Mouse (Mus musculus) E14TG2a.4 (cell line): ENCODE measurements around the gene Cd3eap.
A peak's percentile ranks its signal among the peaks of the same experiment; 100 is the strongest.

ENCODE experiments used
- H3K27me3 ChIP-seq: 2 replicates; pipeline ENCODE4 v1.6.1; 2014; ENCODE audit warnings: low read length, control low read depth; ENCODE audit not compliant: insufficient read depth
- H3K36me3 ChIP-seq: 2 replicates; pipeline ENCODE4 v1.6.1; 2014; ENCODE audit warnings: low read length, control low read depth; ENCODE audit not compliant: insufficient read depth
- H3K4me1 ChIP-seq: replicated peaks from 2 replicates; pipeline ENCODE4 v1.6.1; 2014; ENCODE audit warnings: low read depth, low read length, control low read depth
- H3K4me3 ChIP-seq: replicated peaks from 2 replicates; pipeline ENCODE4 v1.5.1; 2014; ENCODE audit warnings: mild to moderate bottlenecking, low read length
- H3K9me3 ChIP-seq: 2 replicates; pipeline ENCODE4 v1.6.1; 2014; ENCODE audit warnings: low read length, control low read depth
- CTCF ChIP-seq: conservative IDR thresholded peaks from 2 replicates; pipeline ENCODE4 v1.5.1; 2014; ENCODE audit warnings: low read length
- NANOG ChIP-seq: IDR thresholded peaks from 2 replicates; pipeline ENCODE4 v1.6.1; 2014; ENCODE audit warnings: borderline replicate concordance, low read length, mixed read lengths
- POU5F1 ChIP-seq: IDR thresholded peaks from 2 replicates; pipeline ENCODE4 v1.6.1; 2014; ENCODE audit warnings: low read length, borderline replicate concordance

Gene Cd3eap

DNA sequence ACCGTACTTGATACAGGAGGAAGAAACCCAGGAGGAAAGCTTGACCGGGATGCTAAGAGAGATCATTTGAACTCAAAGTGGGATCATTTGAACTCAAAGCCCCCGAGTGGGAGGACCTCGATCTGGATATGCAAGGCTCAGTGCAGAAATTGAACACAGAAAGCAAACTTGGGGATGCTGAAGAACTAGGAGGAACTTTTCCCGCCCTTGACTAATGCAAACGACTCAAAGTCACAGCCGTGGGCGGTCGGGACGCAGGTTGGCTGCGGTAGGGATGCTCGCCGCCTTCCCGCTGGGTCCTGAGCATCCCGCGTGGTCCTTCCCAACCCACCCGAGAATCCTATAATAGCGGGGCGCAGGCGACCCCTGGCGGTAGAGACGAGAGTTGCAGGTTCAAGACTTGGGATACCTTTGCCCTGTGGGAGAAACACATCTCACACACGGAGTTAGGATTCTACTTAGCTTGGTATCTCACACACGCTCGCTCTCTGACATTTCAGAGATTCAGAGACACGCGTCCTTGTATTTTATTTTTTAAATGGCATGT, 16.7 kb downstream of the Cd3eap start:
- H3K9me3 ChIP-seq, result no peaks in the 10 kb centered on the region
- H3K4me3 ChIP-seq, result peak overlapping the region; percentile 76
- peaks cover 38% of the 10 kb centered on the region for H3K4me1 ChIP-seq
- TF ChIP-seq POU5F1 (no peak), NANOG (no peak), CTCF (no peak)
- H3K27me3 ChIP-seq, result peaks cover 22% of the 10 kb centered on the region
- no peaks in the 10 kb centered on the region for H3K36me3 ChIP-seq

- Histone ChIP-seq H3K36me3 (no peaks in the 10 kb centered on the region), H3K4me3 (peak overlapping the region; percentile 76), H3K9me3 (no peaks in the 10 kb centered on the region), H3K27me3 (peaks cover 22% of the 10 kb centered on the region), H3K4me1 (peaks cover 44% of the 10 kb centered on the region)
- TF ChIP-seq NANOG (no peak), POU5F1 (no peak), CTCF (no peak)
These were observed 17.4 kb downstream of the Cd3eap start for GRCm38 (mm10) chr7:19341761-19342409.

DNA sequence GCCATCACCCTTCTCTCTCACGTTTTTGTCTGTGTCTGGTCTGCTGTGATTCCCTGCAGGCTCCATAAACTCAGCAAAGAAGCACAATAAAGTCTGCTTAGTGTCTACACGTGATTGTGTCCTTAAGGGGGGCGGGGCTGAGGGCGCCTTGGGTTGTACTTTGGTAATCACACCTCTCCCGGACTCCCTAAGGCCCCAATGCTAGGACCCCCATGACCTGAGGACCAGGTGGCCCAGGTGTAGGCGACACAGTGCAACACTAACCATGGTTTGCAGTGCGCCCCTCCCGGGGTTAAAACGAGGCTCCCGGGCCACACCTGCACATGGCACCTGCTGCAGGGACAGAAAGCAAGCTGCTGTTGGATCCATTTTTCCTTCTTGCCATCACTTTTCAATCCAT, 18.0 kb downstream of the Cd3eap start:
- Histone ChIP-seq H3K4me1 (peaks cover 43% of the 10 kb centered on the region), H3K4me3 (peak overlapping the region; percentile 76), H3K36me3 (no peaks in the 10 kb centered on the region), H3K9me3 (no peaks in the 10 kb centered on the region), H3K27me3 (peaks cover 22% of the 10 kb centered on the region)
- TF ChIP-seq NANOG (no peak), POU5F1 (no peak), CTCF (no peak)

DNA sequence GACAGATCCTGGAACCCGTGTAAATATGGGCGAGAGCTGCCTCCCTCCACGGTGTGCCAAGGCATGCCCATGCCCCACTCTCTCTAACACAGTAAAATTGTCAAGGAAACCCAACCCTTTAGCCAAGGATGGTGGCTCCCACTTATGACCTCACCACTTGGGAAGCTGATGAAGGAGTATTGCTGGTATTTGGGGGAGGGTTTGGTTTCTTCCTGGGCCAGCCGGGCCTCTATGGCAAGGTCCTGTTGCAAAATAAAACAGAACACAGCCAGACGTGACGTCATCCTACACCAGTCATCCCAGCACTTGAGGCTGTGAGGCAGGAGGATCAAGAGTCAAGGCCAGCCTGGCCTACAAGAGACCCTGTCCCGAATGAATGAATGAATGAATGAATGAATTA, 20.7 kb downstream of the Cd3eap start:
- no peaks in the 10 kb centered on the region for H3K9me3 ChIP-seq
- no peaks in the 10 kb centered on the region for H3K36me3 ChIP-seq
- TF ChIP-seq NANOG (no peak), CTCF (no peak), POU5F1 (no peak)
- H3K27me3 ChIP-seq, result peaks cover 24% of the 10 kb centered on the region
- H3K4me3 ChIP-seq, result no peak overlapping the region
- peaks cover 32% of the 10 kb centered on the region for H3K4me1 ChIP-seq

DNA sequence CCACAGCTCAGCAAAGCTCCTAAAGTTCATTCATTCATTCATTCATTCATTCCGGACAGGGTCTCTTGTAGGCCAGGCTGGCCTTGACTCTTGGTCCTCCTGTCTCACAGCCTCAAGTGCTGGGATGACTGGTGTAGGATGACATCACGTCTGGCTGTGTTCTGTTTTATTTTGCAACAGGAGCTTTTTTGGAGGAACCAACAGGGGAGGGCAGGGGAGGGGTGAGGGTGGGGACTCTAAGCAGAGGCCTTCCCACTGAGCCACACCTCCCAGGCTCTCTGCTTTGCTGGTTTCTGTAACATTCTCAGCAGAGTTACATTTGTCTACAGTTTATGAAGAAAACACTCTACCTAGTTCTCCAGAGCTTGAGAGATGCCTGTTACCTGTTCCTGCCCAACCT, 21.2 kb downstream of the Cd3eap start:
- peaks cover 28% of the 10 kb centered on the region for H3K27me3 ChIP-seq
- TF ChIP-seq CTCF, result no peak
- no peak for TF ChIP-seq POU5F1
- no peak for TF ChIP-seq NANOG
- H3K36me3 ChIP-seq, result no peaks in the 10 kb centered on the region
- peaks cover 34% of the 10 kb centered on the region for H3K4me1 ChIP-seq
- no peak overlapping the region for H3K4me3 ChIP-seq
- no peaks in the 10 kb centered on the region for H3K9me3 ChIP-seq

DNA sequence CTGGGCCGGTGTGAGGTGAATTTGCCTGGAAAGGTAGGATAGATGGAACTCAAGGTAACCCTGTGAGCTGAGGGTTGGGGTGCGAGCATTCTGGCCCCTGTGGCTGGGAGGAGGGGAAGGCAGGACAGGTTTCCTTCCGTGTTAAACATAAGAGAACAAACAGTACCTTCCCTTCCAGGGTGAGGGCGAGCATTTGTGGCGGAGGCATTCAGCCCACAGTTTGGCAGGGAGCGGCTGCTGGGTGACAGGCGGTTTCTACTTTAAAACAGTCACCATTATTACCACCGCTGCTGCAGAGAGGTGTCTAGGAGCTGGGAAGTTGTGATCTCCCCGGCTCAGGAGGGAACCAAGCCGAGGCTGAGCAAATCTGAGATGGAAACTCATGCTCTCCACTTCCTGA, 22.2 kb downstream of the Cd3eap start:
- peaks cover 34% of the 10 kb centered on the region for H3K4me1 ChIP-seq
- H3K9me3 ChIP-seq, result no peaks in the 10 kb centered on the region
- no peaks in the 10 kb centered on the region for H3K36me3 ChIP-seq
- H3K4me3 ChIP-seq, result no peak overlapping the region
- H3K27me3 ChIP-seq, result peaks cover 32% of the 10 kb centered on the region
- no peak for TF ChIP-seq POU5F1
- TF ChIP-seq CTCF, result no peak
- TF ChIP-seq NANOG, result no peak

DNA sequence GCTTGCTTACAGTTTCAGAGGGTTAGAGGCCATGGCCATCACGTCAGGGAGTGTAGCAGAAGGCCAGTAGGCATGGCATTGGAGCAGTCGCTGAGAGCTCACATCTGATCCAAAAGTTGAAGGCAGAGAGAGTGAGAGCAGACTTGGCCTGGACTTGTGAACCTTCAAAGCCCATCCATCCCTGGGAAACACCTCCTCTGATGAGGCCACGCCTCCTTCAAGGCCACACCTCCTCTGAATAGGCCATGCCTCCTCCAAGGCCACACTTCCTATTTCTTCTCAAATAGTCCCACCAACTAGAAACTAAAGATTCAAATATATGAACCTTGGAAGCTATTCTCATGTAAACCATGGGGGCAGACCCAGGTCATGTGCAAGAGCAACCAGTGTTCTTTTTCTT, 23.7 kb downstream of the Cd3eap start:
- H3K27me3 ChIP-seq, result peaks cover 27% of the 10 kb centered on the region
- TF ChIP-seq POU5F1 (no peak), CTCF (no peak), NANOG (no peak)

DNA sequence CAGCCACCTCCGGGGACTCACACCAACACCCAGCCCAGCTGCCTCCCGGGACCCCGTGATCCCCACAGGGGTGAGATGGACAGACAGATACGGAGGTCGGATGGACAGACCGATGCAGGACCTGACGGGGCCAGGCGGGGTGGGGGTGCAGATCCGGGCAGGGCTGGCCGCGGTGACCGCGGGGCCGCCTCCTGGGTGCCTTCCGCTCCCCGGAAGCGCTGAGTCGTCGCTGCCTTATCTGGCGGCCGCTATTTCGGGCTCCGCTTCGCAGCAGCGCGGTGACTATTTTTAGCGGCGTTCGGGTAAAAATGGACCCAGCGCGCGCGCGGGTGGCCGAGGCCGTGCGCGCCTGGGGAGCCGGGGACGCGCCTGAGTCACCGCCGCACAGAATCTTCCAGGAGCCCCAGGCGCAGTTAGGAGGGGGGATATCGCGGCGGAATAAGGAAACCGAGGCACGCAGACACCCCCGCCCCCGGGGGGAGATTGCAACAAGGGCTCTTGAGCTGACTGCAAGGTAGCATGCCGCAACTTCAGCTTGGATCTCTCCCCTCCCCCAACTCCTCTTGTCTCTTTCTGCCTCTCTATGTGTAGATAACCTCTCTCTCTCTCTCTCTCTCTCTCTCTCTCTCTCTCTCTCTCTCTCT, 26.5 kb downstream of the Cd3eap start:
- Histone ChIP-seq H3K27me3 (peaks cover 28% of the 10 kb centered on the region), H3K36me3 (no peaks in the 10 kb centered on the region), H3K9me3 (no peaks in the 10 kb centered on the region), H3K4me1 (peaks cover 21% of the 10 kb centered on the region), H3K4me3 (peak overlapping the region; percentile 83)
- TF ChIP-seq POU5F1 (no peak), CTCF (no peak), NANOG (no peak)

More for the DNA sequence above, 23.7 kb downstream of the Cd3eap start:
- Histone ChIP-seq H3K4me1 (peaks cover 23% of the 10 kb centered on the region), H3K4me3 (no peak overlapping the region), H3K36me3 (no peaks in the 10 kb centered on the region), H3K9me3 (no peaks in the 10 kb centered on the region)

DNA sequence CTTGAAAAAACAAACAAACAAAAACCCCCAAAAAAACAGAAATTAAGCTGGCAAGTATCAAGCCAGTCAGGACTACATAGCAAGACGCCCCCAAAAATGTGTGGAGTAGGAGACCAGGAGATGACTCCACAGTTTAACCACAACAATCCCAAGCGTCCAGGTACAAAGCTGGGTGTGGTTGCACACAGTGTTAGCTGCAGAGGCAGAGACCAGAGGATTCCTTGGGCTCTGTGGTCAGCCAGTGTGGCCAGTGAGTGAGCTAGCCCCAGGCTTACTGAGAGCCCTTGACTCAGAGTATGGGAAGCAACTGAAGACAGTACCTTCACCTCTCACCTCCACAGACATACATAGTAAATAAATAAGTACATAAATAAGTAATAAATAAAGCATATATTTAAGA, 27.4 kb downstream of the Cd3eap start:
- H3K36me3 ChIP-seq, result no peaks in the 10 kb centered on the region
- no peak for TF ChIP-seq CTCF
- no peak for TF ChIP-seq NANOG
- no peak for TF ChIP-seq POU5F1
- H3K4me3 ChIP-seq, result no peak overlapping the region
- H3K4me1 ChIP-seq, result peaks cover 24% of the 10 kb centered on the region
- H3K27me3 ChIP-seq, result peaks cover 36% of the 10 kb centered on the region
- H3K9me3 ChIP-seq, result no peaks in the 10 kb centered on the region
